Mouse (Mus musculus) heart, adult 2 months (tissue): ENCODE data around the gene Tkt.

Source experiments
- CTCF ChIP-seq: fragments of 200-600 bp; IDR thresholded peaks from 2 replicates; pipeline ENCODE4 v1.8.1; 2022; ENCODE audit warnings: antibody characterized with exemption, mild to moderate bottlenecking, moderate library complexity
- EP300 ChIP-seq: fragments of 200-500 bp; IDR thresholded peaks from 2 replicates; pipeline ENCODE4 v1.6.1; 2011; ENCODE audit warnings: low read depth, low read length, control low read depth; ENCODE audit not compliant: insufficient read depth
- POLR2A ChIP-seq: fragments of 200-500 bp; IDR thresholded peaks from 2 replicates; pipeline ENCODE4 v1.6.1; 2011; ENCODE audit warnings: mild to moderate bottlenecking, low read depth, low read length, control low read depth; ENCODE audit not compliant: insufficient read depth

DNA sequence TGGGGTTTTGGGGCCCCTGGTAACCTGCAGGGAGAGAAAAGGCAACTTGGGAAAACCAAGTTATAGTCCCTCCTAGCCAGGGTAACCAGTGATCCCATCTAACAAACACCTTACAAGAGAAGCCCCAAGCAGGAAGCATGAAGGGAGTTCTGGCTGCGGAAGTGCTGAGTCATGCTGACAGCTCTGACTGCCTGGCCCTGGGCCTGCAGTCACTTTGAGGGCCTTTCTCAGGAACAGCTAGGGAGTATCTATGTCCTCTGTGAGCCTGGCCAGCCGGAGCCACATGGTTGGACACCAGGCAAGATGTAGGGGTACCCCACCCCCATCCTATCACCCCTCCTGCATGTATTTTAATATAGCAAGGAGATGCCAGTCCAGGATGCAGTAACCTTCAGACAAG, 16.3 kb downstream of the Tkt start:
- TF ChIP-seq POLR2A = no peak
- TF ChIP-seq EP300 = peak; percentile 62; the same call in 1 of the 2 replicates
- TF ChIP-seq CTCF = no peak
